26 mouse cellular contexts compared by ENCODE assay signal in genomic region chr12:65513070-65513469, GRCm38 (mm10).
DNase-seq lines count a peak whose midpoint lies in the region; ATAC-seq lines count a peak whose summit lies in the region.
"Had no signal": no experiment of that assay in that cellular context is flagged by ENCODE, and none has a peak within 500 bp of the region (broad histone marks: within the 10 kb centered on the region; RNA-seq: fewer than 3 reads in every experiment).

No protein-coding gene starts in this region.

- 13% methylated on average over 1 of the region's 1 CpGs for WGBS in forebrain, embryonic 11.5 days
- WGBS in forebrain, embryonic 12.5 days, result 10% methylated on average over 1 of the region's 1 CpGs
- 32% methylated on average over 1 of the region's 1 CpGs for WGBS in midbrain, embryonic 11.5 days
- 38% methylated on average over 1 of the region's 1 CpGs for WGBS in midbrain, embryonic 14.5 days

- H3K4me2 ChIP-seq in forebrain, embryonic 11.5 days (ENCODE audit: low read depth, low read length, severe bottlenecking), result no peak overlapping the region
- H3K4me2 ChIP-seq in forebrain, embryonic 12.5 days, result no peak overlapping the region
- H3K4me2 ChIP-seq in midbrain, embryonic 11.5 days, result no peak overlapping the region
- no peak overlapping the region for H3K4me2 ChIP-seq in midbrain, embryonic 14.5 days (ENCODE audit: low read length)
- H3K4me2 ChIP-seq: forebrain, embryonic 13.5 days; heart, embryonic 13.5 days; hindbrain, embryonic 12.5 days; hindbrain, embryonic 15.5 days; intestine, embryonic 15.5 days had no signal

- no peaks in the 10 kb centered on the region for H3K36me3 ChIP-seq in forebrain, embryonic 11.5 days (ENCODE audit: control insufficient read depth, insufficient read depth, low read length)
- no peaks in the 10 kb centered on the region for H3K36me3 ChIP-seq in forebrain, embryonic 12.5 days (replicated peaks)
- H3K36me3 ChIP-seq in midbrain, embryonic 11.5 days (ENCODE audit: control insufficient read depth, insufficient read depth, low read length), result no peaks in the 10 kb centered on the region
- H3K36me3 ChIP-seq in midbrain, embryonic 14.5 days (ENCODE audit: control insufficient read depth, insufficient read depth, low read length), result no peaks in the 10 kb centered on the region
- H3K36me3 ChIP-seq: heart, embryonic 13.5 days; hindbrain, embryonic 12.5 days; hindbrain, embryonic 15.5 days; intestine, embryonic 15.5 days had no signal

- ATAC-seq in forebrain, embryonic 11.5 days (replicated peaks; ENCODE audit: low FRiP score), result peak; percentile 61; the same call in 1 of the 2 replicates
- no peak for ATAC-seq in forebrain, embryonic 12.5 days (ENCODE audit: low FRiP score)
- peak; percentile 69 for ATAC-seq in midbrain, embryonic 11.5 days (ENCODE audit: low FRiP score)
- no peak for ATAC-seq in midbrain, embryonic 14.5 days (ENCODE audit: low FRiP score, low TSS enrichment)
- ATAC-seq: activated CD4-positive, CD25-positive, alpha-beta regulatory T cell, adult 4 months; forebrain, embryonic 13.5 days; forebrain, postnatal 0 days; intestine, embryonic 15.5 days had no signal

- H3K9ac ChIP-seq in forebrain, embryonic 11.5 days (ENCODE audit: low read length), result no peak overlapping the region
- no peak overlapping the region for H3K9ac ChIP-seq in forebrain, embryonic 12.5 days
- no peak overlapping the region for H3K9ac ChIP-seq in midbrain, embryonic 11.5 days (ENCODE audit: low read length)
- H3K9ac ChIP-seq in midbrain, embryonic 14.5 days (replicated peaks; ENCODE audit: low read length), result no peak overlapping the region
- H3K9ac ChIP-seq: forebrain, embryonic 13.5 days; forebrain, postnatal 0 days; heart, embryonic 13.5 days; hindbrain, embryonic 12.5 days; hindbrain, embryonic 15.5 days; intestine, embryonic 15.5 days had no signal

- no peaks in the 10 kb centered on the region for H3K9me3 ChIP-seq in forebrain, embryonic 11.5 days (ENCODE audit: control insufficient read depth, low read length)
- H3K9me3 ChIP-seq in forebrain, embryonic 12.5 days, result 0 out of 2 replicates have a peak, but pooled peaks cover 3% of the 10 kb centered on the region
- H3K9me3 ChIP-seq in midbrain, embryonic 11.5 days (ENCODE audit: control insufficient read depth, low read length), result no peaks in the 10 kb centered on the region
- no peaks in the 10 kb centered on the region for H3K9me3 ChIP-seq in midbrain, embryonic 14.5 days (ENCODE audit: control insufficient read depth, low read length)
- H3K9me3 ChIP-seq: forebrain, embryonic 13.5 days; hindbrain, embryonic 12.5 days; hindbrain, embryonic 15.5 days; intestine, embryonic 15.5 days had no signal

- H3K27ac ChIP-seq in forebrain, embryonic 11.5 days (ENCODE audit: low read depth, low read length), result no peak overlapping the region
- no peak overlapping the region for H3K27ac ChIP-seq in forebrain, embryonic 12.5 days
- H3K27ac ChIP-seq in midbrain, embryonic 11.5 days (ENCODE audit: low read depth, low read length), result no peak overlapping the region
- no peak overlapping the region for H3K27ac ChIP-seq in midbrain, embryonic 14.5 days (replicated peaks; ENCODE audit: low read depth, low read length)
- H3K27ac ChIP-seq: forebrain, embryonic 13.5 days; gastrocnemius, adult 2 months; heart, embryonic 13.5 days; hindbrain, embryonic 12.5 days; hindbrain, embryonic 15.5 days; intestine, embryonic 15.5 days had no signal

- peak; percentile 8 for DNase-seq in embryo, embryonic 10 days (ENCODE audit: low spot score)
- DNase-seq in embryo, embryonic 9.5 days (ENCODE audit: extremely low spot score), result no peak
- DNase-seq in forebrain, embryonic 11.5 days (ENCODE audit: low spot score), result peak; percentile 51
- DNase-seq in midbrain, embryonic 11.5 days (ENCODE audit: low spot score, missing footprints), result peak; percentile 84
- DNase-seq in midbrain, embryonic 14.5 days, result no peak
- DNase-seq in embryo, embryonic 11 days, result peak; percentile 7
- DNase-seq in gastrocnemius, adult 8-10 months (ENCODE audit: low spot score in 2 of 2), result no peak
- DNase-seq: adrenal gland, adult 8-10 months; adrenal gland, postnatal 25 days; cerebellum, adult 18-20 months; cerebellum, adult 9-10 months; cerebellum, postnatal 14 days; forebrain, postnatal 0 days; gastrocnemius, adult 2 months; gastrocnemius, postnatal 25 days; heart, adult 18-20 months; heart, postnatal 14 days; heart, postnatal 4 days; kidney, adult 11 months had no signal

- H3K4me3 ChIP-seq in forebrain, embryonic 11.5 days (ENCODE audit: low read depth, low read length), result no peak overlapping the region
- no peak overlapping the region for H3K4me3 ChIP-seq in forebrain, embryonic 12.5 days (replicated peaks)
- no peak overlapping the region for H3K4me3 ChIP-seq in midbrain, embryonic 11.5 days (ENCODE audit: low read depth, low read length)
- no peak overlapping the region for H3K4me3 ChIP-seq in midbrain, embryonic 14.5 days (replicated peaks; ENCODE audit: low read depth, low read length)
- H3K4me3 ChIP-seq: forebrain, embryonic 13.5 days; gastrocnemius, adult 2 months; heart, embryonic 13.5 days; hindbrain, embryonic 12.5 days; hindbrain, embryonic 15.5 days; intestine, embryonic 15.5 days had no signal

- no peaks in the 10 kb centered on the region for H3K4me1 ChIP-seq in forebrain, embryonic 11.5 days (replicated peaks; ENCODE audit: control insufficient read depth, insufficient read depth, low read length)
- H3K4me1 ChIP-seq in forebrain, embryonic 12.5 days, result peaks cover 2% of the 10 kb centered on the region; the same call in 1 of the 2 replicates
- H3K4me1 ChIP-seq in midbrain, embryonic 11.5 days (ENCODE audit: control insufficient read depth, insufficient read depth, low read length), result no peaks in the 10 kb centered on the region; the same call in 1 of the 2 replicates
- no peaks in the 10 kb centered on the region for H3K4me1 ChIP-seq in midbrain, embryonic 14.5 days (ENCODE audit: control insufficient read depth, insufficient read depth, low read length)
- H3K4me1 ChIP-seq: forebrain, embryonic 13.5 days; heart, embryonic 13.5 days; hindbrain, embryonic 12.5 days; hindbrain, embryonic 15.5 days; intestine, embryonic 15.5 days had no signal

- H3K27me3 ChIP-seq in forebrain, embryonic 11.5 days (ENCODE audit: control insufficient read depth, insufficient read depth, low read length), result no peaks in the 10 kb centered on the region
- H3K27me3 ChIP-seq in forebrain, embryonic 12.5 days, result no peaks in the 10 kb centered on the region
- no peaks in the 10 kb centered on the region for H3K27me3 ChIP-seq in midbrain, embryonic 11.5 days (ENCODE audit: control insufficient read depth, insufficient read depth, low read length)
- no peaks in the 10 kb centered on the region for H3K27me3 ChIP-seq in midbrain, embryonic 14.5 days (ENCODE audit: control insufficient read depth, insufficient read depth, low read length)
- H3K27me3 ChIP-seq: forebrain, embryonic 13.5 days; heart, embryonic 13.5 days; hindbrain, embryonic 12.5 days; hindbrain, embryonic 15.5 days; intestine, embryonic 15.5 days had no signal

Comparison
In these comparisons a context has a peak if more than half of its experiments do, and no peak if none do; other contexts are left out.
1. DNase-seq: peak in embryo, embryonic 10 days (single experiment), forebrain, embryonic 11.5 days (single experiment), midbrain, embryonic 11.5 days (single experiment) and embryo, embryonic 11 days (single experiment); none in embryo, embryonic 9.5 days (single experiment), midbrain, embryonic 14.5 days (single experiment) and gastrocnemius, adult 8-10 months (0 of 2).
2. ATAC-seq: peak in forebrain, embryonic 11.5 days (single experiment) and midbrain, embryonic 11.5 days (single experiment); none in forebrain, embryonic 12.5 days (single experiment) and midbrain, embryonic 14.5 days (single experiment).